Mouse (Mus musculus): Measurements from ENCODE around the gene Adamtsl1.

DNA sequence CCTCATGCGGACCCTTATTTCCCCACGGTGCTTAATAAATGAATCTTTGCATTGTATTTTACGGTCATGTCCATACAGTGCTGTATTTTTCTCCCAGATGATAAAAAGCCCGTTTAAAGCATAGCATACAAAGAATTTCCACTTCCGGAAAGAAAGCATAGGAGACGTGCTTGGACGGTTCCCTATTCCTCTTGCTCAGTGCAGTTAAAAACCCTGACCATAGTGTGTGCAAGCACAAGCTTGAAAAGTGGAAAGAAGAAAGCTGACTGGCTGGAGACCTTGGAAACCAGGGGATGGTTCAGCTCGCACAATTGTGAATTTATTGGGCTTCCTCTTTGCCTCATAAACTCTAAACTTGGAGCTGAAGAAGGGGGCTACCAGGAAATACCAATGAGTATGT, 855.1 kb downstream of the Adamtsl1 start:
- TF ChIP-seq CTCF (IDR thresholded peaks at IDR 0.05; ENCODE audit: borderline replicate concordance, control insufficient read depth, extremely low read depth, insufficient read depth, low read length, poor library complexity) (no peak), POLR2A (IDR thresholded peaks at IDR 0.05; ENCODE audit: control insufficient read depth, extremely low read depth, insufficient read depth, low read length, poor library complexity) (no peak)

All from thymus, adult 2 months (tissue).